In the genomic region with DNA sequence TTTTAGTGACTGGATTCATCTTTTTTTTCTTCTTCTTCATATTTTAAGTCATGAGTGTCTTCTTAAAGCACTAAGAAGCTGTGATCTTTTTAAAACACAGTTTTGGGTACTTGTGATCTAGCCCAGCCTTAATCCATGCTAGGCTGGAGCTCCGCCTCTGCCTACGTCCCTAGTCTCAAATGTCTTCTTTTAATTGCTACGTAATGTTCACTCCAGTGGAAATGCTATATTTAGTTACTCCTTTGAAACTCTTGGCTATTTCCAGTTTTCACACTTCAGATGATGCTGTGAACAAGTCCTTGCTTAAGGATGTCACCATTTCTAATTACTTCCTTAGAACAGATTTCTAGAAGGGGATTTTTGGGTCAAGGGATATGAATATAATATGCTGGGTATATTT, we compare ENCODE assay signal across 27 mouse cellular contexts. TPM values are rescaled to one million over a fixed set of nuclear protein-coding genes. Genes with fewer than 3 reads are reported as not detected.
"Had no signal": no experiment of that assay in that cellular context is flagged by ENCODE, and none has a peak within 500 bp of the region (broad histone marks: within the 10 kb centered on the region; RNA-seq: fewer than 3 reads in every experiment).

No protein-coding gene starts in this region.

- H3K27ac ChIP-seq: gastrocnemius, adult 2 months; heart, embryonic 10.5 days; hindbrain, embryonic 10.5 days; hindbrain, embryonic 12.5 days; hindbrain, embryonic 14.5 days; intestine, embryonic 15.5 days; limb, embryonic 13.5 days; limb, embryonic 15.5 days; liver, embryonic 12.5 days; liver, embryonic 14.5 days had no signal

- ATAC-seq: inflammation-experienced regulatory T-cells, adult 6 months; intestine, embryonic 15.5 days; intestine, postnatal 0 days; liver, embryonic 12.5 days had no signal

- H3K4me1 ChIP-seq: heart, embryonic 12.5 days; hindbrain, embryonic 10.5 days; hindbrain, embryonic 12.5 days; intestine, embryonic 15.5 days; limb, embryonic 13.5 days; limb, embryonic 15.5 days; liver, embryonic 12.5 days had no signal

- H3K4me2 ChIP-seq: heart, embryonic 12.5 days; hindbrain, embryonic 12.5 days; hindbrain, embryonic 14.5 days; intestine, embryonic 15.5 days; limb, embryonic 13.5 days; limb, embryonic 15.5 days; liver, embryonic 12.5 days had no signal

- H3K9ac ChIP-seq: heart, embryonic 12.5 days; hindbrain, embryonic 12.5 days; hindbrain, embryonic 14.5 days; intestine, embryonic 15.5 days; limb, embryonic 13.5 days; limb, embryonic 15.5 days; liver, embryonic 12.5 days; liver, embryonic 14.5 days had no signal

- H3K36me3 ChIP-seq: heart, embryonic 10.5 days; heart, embryonic 12.5 days; intestine, embryonic 15.5 days; limb, embryonic 13.5 days; limb, embryonic 15.5 days; liver, embryonic 12.5 days had no signal

- H3K9me3 ChIP-seq: heart, embryonic 10.5 days; heart, embryonic 12.5 days; hindbrain, embryonic 10.5 days; hindbrain, embryonic 12.5 days; intestine, embryonic 15.5 days; limb, embryonic 13.5 days; limb, embryonic 15.5 days; liver, embryonic 12.5 days had no signal

- H3K4me3 ChIP-seq: gastrocnemius, adult 2 months; heart, embryonic 10.5 days; heart, embryonic 12.5 days; hindbrain, embryonic 10.5 days; hindbrain, embryonic 12.5 days; intestine, embryonic 15.5 days; limb, embryonic 13.5 days; limb, embryonic 15.5 days; liver, embryonic 12.5 days had no signal

- DNase-seq: gastrocnemius, adult 2 months; gastrocnemius, postnatal 10 days; gastrocnemius, postnatal 25 days; heart, adult 18-20 months; heart, postnatal 10 days; heart, postnatal 4 days; kidney, adult 18-20 months; kidney, adult 8-10 months; kidney, postnatal 10 days; kidney, postnatal 25 days; kidney, postnatal 4 days; layer of hippocampus, adult 9-11 months; layer of hippocampus, postnatal 36 days; left cerebral cortex, postnatal 4 days had no signal

- H3K27me3 ChIP-seq: hindbrain, embryonic 12.5 days; intestine, embryonic 15.5 days; limb, embryonic 13.5 days; limb, embryonic 15.5 days had no signal

RNA-seq across cellular contexts. Expression of gene Mapre3, which starts 24.4 kb away (rescaled TPM):
- total RNA-seq: granulocyte monocyte progenitor cell, adult 5-6 weeks had no signal
